Mouse (Mus musculus) layer of hippocampus, postnatal 36 days (tissue): ENCODE results near the gene P3h2. TPM values are rescaled to one million over a fixed set of nuclear protein-coding genes. Genes with fewer than 3 reads are reported as not detected.

Experiments used
- DNase-seq, 2 experiments: peaks; one replicate each; pipeline ENCODE4 v3.0.0; 2022
- total RNA-seq, 2 experiments: library from RNA; stranded (reverse); gene quantifications; 2 replicates each; pipeline ENCODE4 v1.2.3; 2021

P3h2 gene
- total RNA-seq = 1 to 10 TPM; 4.1 to 4.4 TPM

GRCm38 (mm10) chr16:26105115-26105974 lies at the start of gene P3h2:
Gene P3h2, minus strand, starts transcription at chr16:26105784.
- DNase-seq = peak; percentile 60 to 62

GRCm38 (mm10) chr16:26152258-26152657 lies 46.7 kb upstream of the P3h2 start:
- no peak for DNase-seq

GRCm38 (mm10) chr16:26150943-26151342 lies 45.4 kb upstream of the P3h2 start:
- DNase-seq = no peak

- no peak for DNase-seq
Observed at GRCm38 (mm10) chr16:26146853-26147252, 41.3 kb upstream of the P3h2 start.

- DNase-seq = no peak
Observed at GRCm38 (mm10) chr16:26131126-26131525, 25.5 kb upstream of the P3h2 start.

GRCm38 (mm10) chr16:26106618-26107017 lies 1.0 kb upstream of the P3h2 start:
- no peak for DNase-seq

- no peak for DNase-seq
Observed at GRCm38 (mm10) chr16:26106041-26106617, 545 bp upstream of the P3h2 start.

GRCm38 (mm10) chr16:26104274-26104673 lies 1.3 kb downstream of the P3h2 start:
- DNase-seq = no peak

- DNase-seq = no peak
Observed at GRCm38 (mm10) chr16:26102856-26103255, 2.7 kb downstream of the P3h2 start.

GRCm38 (mm10) chr16:26100167-26100566 lies 5.4 kb downstream of the P3h2 start:
- no peak for DNase-seq

GRCm38 (mm10) chr16:26095696-26096284 lies 9.8 kb downstream of the P3h2 start:
- no peak for DNase-seq

GRCm38 (mm10) chr16:26093888-26094287 lies 11.7 kb downstream of the P3h2 start:
- no peak for DNase-seq

- no peak for DNase-seq
Observed at GRCm38 (mm10) chr16:26088976-26089375, 16.6 kb downstream of the P3h2 start.

GRCm38 (mm10) chr16:26088240-26088639 lies 17.3 kb downstream of the P3h2 start:
- no peak for DNase-seq

GRCm38 (mm10) chr16:26086955-26087354 lies 18.6 kb downstream of the P3h2 start:
- no peak for DNase-seq

GRCm38 (mm10) chr16:26085160-26085559 lies 20.4 kb downstream of the P3h2 start:
- DNase-seq = no peak

- DNase-seq = no peak
Observed at GRCm38 (mm10) chr16:26082831-26083230, 22.8 kb downstream of the P3h2 start.

GRCm38 (mm10) chr16:26082391-26082790 lies 23.2 kb downstream of the P3h2 start:
- DNase-seq = no peak

- DNase-seq = no peak
Observed at GRCm38 (mm10) chr16:26078923-26079351, 26.6 kb downstream of the P3h2 start.

- no peak for DNase-seq
Observed at GRCm38 (mm10) chr16:26078100-26078422, 27.5 kb downstream of the P3h2 start.

GRCm38 (mm10) chr16:26077246-26078099 lies 28.1 kb downstream of the P3h2 start:
- DNase-seq = no peak

GRCm38 (mm10) chr16:26075063-26075462 lies 30.5 kb downstream of the P3h2 start:
- no peak for DNase-seq

GRCm38 (mm10) chr16:26070376-26070775 lies 35.2 kb downstream of the P3h2 start:
- DNase-seq = no peak
